Mouse (Mus musculus) adrenal gland, adult 8-10 months (tissue): ENCODE measurements at regions not wholly inside any gene's neighbourhood (a gene's known extent, or its start where the extent isn't known, plus 50 kb on each side); places are given as distances from the start of the nearest gene placed in this dataset.

Experiments used
- DNase-seq: peaks from one replicate; pipeline ENCODE4 v3.0.0; 2022

GRCm38 (mm10) chr9:69705942-69706341 lies 54.8 kb downstream of the Foxb1 start:
- DNase-seq: no peak

DNA sequence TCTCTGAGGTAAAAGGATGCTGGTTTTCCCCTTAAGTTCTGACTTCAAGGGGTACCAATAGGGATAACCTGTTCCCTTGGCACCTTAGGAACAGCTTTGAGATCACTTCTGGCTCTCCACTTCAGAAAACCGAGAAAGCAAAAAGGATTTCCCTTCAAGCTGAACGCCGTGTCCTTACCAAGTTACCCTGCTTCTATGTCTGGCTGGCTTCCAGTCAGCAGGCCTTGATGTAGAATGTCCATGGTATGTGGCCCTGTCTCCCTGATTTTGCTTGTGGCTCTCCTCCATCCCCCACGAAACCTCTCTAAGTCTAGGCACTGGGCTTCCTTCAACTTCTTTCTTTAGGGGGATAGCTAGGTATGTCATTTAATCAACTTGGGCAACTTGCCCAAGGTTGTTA lies 55.7 kb downstream of the Foxb1 start:
- peak; percentile 28 for DNase-seq

DNA sequence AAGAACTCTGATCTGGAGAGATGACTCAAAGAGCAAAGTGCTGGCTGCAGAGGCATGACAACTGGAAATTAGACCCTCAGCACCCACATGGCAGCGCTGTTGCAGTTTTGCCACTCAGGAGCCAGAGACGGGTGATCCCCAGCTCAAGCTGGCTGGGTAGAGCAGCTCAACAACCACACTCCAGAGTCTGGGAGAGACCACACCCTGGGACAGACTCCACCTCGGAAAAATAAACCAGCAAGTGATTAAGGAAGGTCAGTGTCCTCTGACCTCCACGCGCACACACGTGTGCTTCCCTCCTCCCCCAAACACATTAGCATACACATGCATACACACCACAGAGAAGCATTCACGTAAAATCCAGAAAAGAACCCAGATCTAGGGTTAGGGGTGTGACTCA lies 57.0 kb downstream of the Foxb1 start:
- no peak for DNase-seq

DNA sequence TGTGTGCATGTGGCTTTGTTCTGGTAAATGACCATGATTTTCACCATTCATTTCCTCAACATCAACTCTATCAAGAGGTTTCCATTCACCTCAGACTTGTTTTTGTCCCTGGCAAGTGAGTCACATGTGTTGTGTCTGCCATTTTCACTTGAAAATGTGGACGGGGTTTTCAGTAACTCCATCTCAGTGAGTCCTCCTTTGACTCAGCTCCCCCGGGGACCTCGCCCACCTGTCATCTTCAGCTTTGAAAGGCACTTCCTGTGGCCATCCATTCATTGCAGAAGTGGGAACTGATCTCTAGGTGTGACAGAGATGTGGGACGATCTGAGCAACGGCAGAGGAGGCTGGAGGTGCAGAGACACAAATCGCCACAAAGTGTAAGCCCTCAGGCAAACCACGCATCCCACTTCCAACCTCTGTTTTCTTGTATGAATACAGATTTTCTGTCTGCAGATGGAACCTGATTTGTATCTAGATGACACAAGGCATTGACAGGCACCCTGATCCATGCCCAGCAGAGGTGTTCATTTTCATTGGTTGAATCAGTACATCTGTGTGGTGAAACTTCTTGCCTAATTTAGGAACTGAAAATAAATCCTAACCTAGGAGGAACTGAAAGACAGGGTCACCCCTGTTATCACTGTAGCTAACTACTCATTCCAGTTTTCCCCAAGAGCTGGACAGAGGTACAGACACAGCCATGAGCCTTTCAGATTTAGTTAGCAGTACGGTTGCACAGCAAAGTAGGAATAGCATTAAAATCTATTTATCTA lies 58.4 kb downstream of the Foxb1 start:
- DNase-seq: no peak

GRCm38 (mm10) chr9:69700696-69701095 lies 60.0 kb downstream of the Foxb1 start:
- DNase-seq: no peak

- no peak for DNase-seq
Observed at GRCm38 (mm10) chr9:69691756-69692155, 69.0 kb downstream of the Foxb1 start.

DNA sequence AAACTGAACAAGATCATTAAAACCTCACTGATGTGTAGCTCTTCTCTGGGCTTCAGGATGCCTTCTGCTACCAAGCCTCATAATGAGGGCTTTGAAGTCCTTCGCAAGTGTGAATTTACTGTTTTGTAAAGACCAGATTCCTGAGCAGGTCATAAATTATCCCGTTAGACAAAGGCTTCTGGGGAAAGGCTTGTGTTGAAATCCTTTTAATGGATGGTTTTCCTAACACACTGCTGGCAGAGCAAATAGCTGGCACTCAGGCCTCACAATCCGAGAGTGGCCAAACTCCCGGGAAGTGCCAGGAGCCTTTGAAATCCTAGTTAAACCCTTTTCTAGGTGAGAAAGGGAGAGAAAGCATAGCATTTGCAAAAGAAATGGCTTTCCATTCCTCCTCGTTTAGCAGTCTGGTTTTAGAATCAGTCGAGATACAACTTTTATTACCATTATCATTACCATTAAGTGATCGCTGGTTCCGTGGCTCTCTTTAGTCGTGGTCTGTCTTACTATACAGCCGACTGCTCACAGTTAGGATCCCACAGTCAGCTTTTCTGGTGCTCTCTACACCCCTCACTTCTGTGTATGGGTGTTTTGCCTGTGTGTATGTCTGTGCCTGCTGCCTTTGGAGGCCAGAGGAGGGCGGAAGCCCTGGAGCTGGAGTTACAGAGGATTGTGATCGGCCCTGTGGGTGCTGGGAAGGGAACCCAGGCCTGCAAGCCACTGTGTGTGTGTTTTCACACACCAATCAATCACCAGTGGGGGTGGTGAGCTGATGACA lies 73.2 kb downstream of the Foxb1 start:
- no peak for DNase-seq

DNA sequence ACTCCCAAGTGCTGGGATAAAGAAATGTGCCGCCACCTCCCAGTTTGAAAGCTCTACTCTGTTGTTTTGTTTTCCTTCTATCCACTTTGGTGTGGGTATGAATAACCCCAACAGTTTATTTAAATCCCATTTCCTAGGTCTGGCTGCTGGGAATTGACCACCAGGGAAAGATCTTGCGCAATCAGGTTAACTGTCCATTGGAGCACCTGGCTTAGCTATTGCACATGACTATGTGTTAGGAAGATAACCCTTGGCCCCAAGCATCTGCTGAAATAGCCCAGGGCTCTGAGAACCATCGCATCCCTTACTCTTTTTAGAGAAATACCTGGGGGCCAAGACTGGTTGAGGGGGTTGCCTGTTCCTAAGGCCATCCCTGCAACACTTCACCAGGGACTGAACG lies 74.0 kb downstream of the Foxb1 start:
- no peak for DNase-seq

GRCm38 (mm10) chr9:69685630-69686029 lies 75.1 kb downstream of the Foxb1 start:
- DNase-seq: no peak

GRCm38 (mm10) chr9:69681372-69682213 lies 79.1 kb downstream of the Foxb1 start:
- DNase-seq: no peak

DNA sequence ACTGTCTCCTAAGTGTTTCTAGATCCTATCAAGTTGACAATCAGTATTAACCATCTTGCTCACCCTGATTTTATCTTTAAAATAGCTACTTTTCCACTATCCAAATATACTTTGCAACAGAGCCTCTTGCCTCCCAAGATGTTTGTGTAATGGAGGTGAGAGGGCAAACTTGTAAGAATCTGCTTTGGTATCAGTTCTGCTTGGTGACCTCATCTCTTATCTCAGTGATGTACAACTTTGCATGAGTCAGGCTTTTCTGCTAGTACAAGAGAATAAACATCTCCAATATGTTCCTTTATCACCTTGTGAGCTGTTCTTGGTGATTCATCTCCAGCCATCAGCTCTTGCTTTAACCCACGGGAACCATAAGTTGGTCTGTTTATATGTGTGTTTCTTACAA lies 82.1 kb downstream of the Foxb1 start:
- DNase-seq: no peak

DNA sequence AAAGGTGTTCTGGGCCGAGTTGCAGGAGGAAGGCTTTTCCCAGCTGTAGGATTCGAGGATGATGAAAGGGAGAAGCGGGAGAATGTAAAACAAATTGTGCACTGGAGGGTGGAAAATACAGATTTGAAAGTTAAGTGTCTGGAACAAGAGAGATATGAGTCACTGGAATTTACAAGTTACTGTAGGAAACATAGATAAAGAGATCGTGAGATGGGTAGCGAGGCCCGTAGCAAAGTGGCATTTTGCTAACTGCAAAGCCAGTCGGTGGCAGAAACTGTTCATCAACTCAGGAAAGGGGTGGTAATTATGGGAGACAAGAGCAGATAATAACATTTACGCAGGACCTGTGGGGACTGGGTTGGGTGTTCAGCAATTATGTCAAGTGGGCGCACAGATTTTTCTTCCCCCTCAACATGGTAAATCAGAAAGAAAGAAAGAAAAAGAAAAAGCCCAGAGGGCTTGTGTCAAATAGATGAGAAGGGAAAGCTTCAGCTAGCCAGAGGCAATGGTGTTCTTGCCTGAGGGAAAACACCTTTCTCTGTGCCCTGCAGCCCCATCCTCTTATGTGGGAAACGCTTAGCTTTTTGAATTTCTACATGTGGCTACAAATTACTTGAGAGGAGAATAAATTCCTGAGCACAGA lies 87.2 kb downstream of the Foxb1 start:
- DNase-seq: no peak

DNA sequence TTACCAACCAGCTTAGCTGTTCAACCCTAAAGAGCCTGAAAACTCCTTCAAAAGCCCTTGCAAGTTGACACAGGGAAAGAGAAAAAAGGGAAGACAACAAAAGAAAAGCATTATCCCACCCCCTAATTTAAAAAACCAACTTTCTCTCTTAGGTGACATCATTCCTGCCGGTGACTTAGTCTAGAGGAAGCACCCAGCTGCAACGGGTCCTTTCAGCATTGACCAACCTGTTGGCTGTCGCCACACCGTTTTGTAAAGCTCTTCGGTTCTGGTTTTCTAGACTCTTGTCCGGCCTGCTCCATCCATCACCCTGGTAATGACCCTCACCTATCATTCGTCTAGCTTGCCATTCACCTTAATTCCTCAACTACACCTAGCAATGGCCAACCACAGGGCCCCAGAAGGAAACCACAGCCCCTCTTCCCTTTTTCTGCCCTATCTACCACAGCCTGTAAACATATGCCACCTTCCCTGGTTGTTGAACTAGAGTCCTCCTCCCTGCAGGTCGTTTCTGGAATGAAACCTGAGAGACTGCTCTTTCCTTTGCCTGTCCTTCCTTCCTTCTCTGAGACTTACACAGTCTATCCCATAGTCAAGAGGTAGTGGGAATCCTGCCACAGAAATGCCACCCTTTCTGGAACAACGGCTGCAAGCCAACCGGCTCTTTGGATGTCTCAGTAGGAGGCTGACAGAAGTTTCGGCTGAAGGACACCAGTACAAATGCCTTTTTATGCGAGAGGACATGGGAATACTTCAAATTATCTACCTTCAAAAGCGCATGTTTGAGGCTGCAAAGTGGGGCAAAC lies 87.9 kb downstream of the Foxb1 start:
- DNase-seq: no peak

GRCm38 (mm10) chr9:69671199-69671598 lies 89.5 kb downstream of the Foxb1 start:
- DNase-seq: no peak

DNA sequence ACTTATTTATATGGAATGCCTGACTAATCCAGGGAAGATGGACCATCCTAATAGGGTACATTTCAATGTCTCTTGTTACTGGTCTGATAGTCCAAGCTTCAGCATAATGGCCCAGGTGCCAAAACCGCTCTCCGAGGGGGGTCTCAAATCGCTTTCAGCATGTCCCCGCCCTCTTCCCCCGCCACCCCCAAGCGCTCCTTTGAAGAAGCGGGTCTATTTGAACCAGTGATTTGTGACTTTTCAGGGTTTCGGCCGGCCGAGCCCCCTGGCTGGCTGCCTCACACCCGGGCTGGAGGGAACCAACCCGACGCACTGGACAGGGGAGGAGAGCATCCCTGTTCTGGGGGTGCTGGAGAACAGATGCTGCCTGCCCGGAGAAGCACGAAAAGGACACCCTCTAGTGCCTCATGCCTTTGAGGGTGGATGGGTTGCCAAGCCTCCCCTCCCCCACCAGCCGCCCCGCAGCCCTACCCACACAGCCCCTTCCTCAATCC lies 90.1 kb downstream of the Foxb1 start:
- no peak for DNase-seq

DNA sequence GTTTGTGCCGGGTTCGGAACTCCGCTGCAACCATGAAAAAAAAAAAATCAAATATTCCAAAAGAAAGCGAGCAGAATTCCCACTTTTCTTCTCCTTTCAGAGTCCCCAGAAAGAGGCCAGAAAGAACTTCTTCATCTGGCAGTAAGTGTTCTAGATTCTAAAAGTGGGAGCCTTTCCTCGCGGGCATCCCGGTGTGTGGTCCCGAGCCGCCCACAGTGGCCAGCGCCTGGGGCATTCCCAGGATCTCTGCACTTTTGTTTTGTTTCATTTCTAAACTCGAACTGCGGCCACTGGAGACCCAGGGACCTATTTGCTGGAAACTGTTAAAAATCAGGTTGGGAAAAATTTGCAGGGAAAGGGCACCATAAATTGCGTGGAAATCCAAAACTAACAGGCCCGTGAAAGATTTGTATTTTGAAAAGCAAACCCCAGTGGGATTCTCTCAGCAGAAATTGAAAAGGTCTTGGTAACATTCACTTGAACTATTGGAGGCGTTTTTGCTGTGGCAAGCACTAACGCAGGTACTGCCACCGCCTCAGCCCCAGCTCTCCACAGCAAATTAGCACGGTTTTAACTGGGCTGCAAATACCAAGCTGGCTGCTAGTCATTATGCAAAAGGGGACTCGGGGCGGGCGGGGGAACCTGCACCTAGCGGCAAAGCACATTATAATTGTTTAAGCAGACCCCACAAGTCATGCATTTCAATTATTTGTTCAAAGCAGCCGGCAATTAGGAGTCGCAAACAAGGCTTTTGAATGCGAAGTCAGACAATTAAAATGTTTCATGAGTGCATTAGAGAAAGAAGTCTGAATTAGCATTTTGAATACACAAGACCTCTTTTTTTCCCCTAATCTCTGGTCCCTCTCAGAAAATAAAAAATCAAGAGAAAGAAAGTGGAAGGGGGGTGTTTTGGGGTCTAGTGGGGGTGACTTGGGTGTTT lies 90.9 kb downstream of the Foxb1 start:
- DNase-seq: no peak

- no peak for DNase-seq
Observed at GRCm38 (mm10) chr9:69668475-69669090, 92.2 kb downstream of the Foxb1 start.

- no peak for DNase-seq
Observed at GRCm38 (mm10) chr9:69667064-69667533, 93.6 kb downstream of the Foxb1 start.

DNA sequence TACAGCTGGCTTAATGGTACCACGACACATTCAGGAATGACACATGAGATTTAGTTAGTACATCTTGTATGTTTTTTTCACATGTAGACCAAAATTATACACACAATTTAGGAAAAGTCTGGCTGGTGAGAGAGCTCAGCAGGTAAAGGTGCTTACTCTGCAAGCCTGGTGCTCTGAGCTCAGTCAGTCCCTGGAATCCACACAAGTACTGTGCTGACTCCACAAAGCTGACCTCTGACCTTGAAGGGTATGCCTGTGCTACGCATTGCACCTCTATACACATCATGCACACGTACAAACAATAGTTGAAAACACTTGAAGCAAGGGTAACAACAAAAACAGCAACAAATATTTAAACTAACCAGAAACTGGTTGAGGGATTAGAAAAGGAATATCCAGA lies 96.5 kb downstream of the Foxb1 start:
- DNase-seq: no peak

- DNase-seq: no peak
Observed at GRCm38 (mm10) chr9:69662394-69662793, 98.3 kb downstream of the Foxb1 start.
